Mouse (Mus musculus): ENCODE measurements around the gene Cyp4v3.
"Not testable (repeated sequence)": the region's sequence is repeated elsewhere in the genome, so short reads cannot be mapped to it uniquely, and the experiment has no call there.

The Cyp4v3 gene

DNA sequence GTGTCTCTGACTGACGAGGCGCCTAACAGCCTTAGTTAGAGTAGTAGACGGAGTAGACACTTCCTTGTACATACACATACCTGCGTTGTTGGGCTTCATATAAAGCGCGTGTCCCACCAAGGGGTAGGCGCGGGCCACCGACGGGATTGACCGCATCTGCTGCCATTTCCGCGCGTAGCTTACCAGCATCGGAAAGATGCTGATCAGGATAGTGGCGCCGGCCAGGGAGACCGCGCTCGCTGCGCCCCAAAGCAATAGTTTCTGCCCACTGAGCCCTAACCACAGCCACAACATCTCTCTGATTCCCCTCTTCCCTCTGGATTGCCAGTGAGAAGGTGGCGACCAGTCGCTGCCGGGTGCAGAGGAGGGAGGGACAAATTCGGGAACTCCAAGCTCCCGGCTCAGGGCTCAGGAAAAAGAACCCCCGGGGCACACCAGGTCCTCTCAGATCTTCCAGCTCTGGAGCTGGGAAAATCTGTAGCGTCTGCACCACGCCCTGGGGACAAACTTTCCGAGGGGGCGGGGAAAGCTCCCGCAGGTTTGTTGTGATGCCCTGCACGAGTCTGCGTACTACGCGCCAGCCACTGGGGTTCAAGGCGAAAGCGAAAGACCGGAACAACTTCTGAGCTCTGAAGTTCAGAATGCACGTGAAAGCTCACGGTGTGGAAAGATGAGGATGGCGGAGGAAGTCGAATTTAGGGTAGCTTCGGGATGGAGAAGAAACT lies at the start of gene Cyp4v3:
Gene Cyp4v3, minus strand, starts transcription at position 532 of the 725 bp plus-strand sequence.
- DNase-seq (ENCODE audit: low spot score in 2 of 2), result peak; percentile 64 to 72

DNA sequence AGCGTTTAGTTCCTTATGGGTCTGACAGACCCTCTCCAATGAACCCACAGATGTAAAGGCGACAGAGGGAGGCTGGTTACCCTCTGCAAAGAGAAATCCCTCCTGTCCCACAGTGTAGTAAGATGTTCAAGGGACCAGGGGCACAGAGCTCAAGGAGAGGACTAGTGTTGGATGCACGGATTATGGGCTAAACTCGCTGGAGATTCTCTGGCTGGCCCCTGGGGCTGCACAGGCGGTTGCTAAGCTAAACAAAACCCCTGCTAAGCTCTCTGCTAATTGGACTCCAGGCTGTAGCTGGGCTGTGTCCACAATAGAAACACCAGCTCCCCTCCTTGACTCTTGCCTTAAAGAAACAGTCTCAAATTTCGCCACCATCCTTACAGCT lies 48.9 kb upstream of the Cyp4v3 start, which contains the start of gene Fam149a:
Gene Fam149a, minus strand, starts transcription at position 329 of the 385 bp plus-strand sequence.
- DNase-seq (ENCODE audit: low spot score in 2 of 2), result no peak

DNA sequence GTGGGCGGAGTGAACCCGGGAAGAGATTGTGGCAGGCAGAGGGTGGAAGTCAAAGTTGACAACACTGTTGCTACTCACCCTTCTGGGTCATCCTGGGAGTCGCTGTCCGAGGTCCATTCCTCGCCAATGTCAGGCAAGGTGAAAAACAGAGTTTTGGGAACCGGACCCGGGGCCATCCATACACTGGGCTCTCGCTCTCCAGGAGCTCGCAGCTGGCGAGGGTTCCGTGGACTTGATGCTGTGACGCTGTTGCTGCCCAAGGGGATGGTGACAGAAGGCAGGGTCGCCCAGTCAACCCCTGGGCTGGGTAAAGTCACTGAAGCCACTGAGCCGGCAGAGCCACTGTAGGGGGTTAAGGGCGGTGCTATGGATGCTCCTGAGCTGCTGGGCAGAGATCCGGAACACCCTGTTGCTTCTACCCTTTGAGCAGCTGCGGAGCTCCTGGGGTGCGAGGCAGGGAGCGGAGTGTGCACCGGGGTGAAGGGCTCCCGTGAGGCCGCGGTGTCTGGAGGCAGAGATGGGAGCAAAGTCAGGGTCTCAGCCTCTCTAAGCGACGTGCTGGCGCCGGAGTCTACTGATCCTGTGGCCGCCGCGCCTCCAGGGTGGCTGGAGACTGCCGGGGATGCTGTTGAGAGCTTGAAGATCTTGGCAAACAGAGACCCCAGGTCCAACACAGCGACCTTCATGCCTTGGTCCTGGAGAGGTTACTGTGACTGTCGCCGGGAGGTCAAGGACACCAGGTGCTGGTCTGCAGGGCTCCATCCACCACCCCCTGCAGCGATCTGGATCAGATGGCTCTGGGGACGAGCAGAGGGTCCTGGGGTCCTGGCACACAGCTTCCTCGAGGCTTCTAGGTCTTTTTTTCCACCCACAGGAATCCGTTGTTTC lies 48.3 kb upstream of the Cyp4v3 start:
- no peak for DNase-seq (ENCODE audit: low spot score in 2 of 2)

- no peak for DNase-seq (ENCODE audit: low spot score in 2 of 2)
Observed at GRCm38 (mm10) chr8:45380598-45380997, 47.6 kb upstream of the Cyp4v3 start.

DNA sequence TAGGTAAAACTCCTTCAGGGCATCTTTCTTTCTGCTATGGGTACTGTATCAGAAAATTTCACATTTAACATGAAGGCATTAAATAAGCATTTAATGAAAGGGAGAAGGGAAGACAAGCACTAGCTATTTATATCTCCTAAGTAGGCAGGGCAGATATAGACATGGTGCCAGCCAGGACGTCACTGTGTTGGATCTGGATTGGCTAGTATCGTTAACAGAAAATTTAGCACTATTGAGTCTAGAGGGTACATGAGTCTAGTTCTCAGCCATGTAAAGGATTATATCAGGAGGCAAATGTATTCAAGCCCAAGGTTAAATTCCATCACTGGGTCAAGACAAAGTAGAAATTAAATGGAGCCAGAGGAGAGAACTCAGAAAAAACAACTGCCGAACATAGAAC lies 41.1 kb upstream of the Cyp4v3 start:
- no peak for DNase-seq (ENCODE audit: low spot score in 2 of 2)

- DNase-seq (ENCODE audit: low spot score in 2 of 2), result no peak
Observed at GRCm38 (mm10) chr8:45367154-45367553, 34.1 kb upstream of the Cyp4v3 start.

- no peak for DNase-seq (ENCODE audit: low spot score in 2 of 2)
Observed at GRCm38 (mm10) chr8:45363220-45363619, 30.2 kb upstream of the Cyp4v3 start.

GRCm38 (mm10) chr8:45362323-45362722 lies 29.3 kb upstream of the Cyp4v3 start:
- no peak for DNase-seq (ENCODE audit: low spot score in 2 of 2)

GRCm38 (mm10) chr8:45359091-45359605 lies 26.1 kb upstream of the Cyp4v3 start:
- DNase-seq (ENCODE audit: low spot score in 2 of 2), result no peak

DNA sequence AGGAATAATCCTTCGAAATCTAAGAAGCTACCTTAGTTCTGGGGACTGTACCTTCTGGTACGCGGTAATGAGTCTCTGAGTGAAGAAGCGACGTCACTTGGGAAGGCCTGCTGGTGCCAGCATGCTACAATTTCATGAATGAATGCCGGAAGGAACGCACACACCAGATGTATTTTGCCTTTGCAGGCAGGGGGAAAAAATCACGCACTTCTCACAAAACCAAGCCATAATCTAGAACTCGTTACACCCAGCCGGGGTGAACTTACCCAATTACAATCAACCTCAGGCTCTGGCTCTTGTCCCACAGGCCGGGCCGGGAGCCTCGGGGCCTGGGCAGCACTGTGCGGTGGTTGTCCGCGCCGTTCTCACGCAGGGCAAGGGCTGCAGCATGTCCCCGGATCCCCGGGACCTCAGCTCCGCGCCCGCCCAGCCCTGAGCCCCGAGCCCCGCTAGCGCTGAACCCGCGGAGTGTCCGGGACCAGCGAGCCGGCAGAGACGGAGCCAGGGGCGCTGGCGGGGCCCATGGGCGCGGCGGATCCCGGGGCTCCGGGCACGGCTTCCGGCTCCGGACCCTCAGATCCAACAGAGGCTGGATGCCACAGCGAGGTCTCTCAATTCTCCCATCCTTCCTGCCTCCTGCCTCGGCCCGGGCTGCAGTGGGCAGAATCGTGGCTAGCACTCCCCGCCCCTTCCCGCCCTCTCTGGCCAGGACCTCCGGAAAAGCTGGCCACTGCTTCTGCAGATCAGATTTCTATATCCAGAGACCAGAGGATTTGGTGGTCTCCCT lies 25.3 kb upstream of the Cyp4v3 start:
- DNase-seq (ENCODE audit: low spot score in 2 of 2), result peak; percentile 21 to 64

DNA sequence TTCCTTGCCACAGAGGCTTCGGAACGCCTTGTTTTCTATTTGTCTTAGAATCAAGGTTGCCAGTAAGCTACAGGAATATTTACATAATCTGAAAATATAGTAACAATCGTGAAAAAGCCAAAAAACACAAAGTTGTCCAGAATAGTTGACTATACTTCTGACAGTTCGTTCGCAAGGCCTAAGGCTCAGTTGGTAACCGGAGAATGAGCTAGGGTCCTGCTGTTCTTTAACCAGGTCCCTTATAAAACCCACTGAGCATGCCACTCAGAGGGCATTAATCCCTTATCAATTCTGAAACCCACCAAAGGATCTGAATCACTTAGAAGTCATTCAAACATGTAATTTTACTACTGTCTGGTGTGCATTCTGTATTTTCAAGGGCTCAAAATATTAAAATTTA lies 22.8 kb upstream of the Cyp4v3 start:
- no peak for DNase-seq (ENCODE audit: low spot score in 2 of 2)

DNA sequence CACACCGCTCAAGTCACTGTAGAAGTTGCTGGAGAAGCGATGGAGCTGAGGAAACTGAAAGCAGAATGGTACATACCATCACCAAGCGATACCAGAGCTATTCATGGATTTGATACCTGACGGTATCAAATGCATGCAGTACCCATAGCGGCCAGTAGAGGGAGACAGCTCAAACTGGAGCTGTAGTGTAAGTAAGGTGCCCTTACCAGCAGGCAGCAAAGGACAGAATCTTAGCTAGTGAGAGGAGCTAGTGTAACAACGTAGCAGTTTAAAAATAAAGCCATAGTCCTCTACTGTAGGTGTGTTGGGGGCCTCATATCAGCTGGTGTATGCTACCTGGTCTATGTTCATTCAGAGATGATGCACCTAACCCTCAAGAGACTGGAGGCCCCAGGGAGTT lies 12.0 kb upstream of the Cyp4v3 start:
- no peak for DNase-seq (ENCODE audit: low spot score in 2 of 2)

- no peak for DNase-seq (ENCODE audit: low spot score in 2 of 2)
Observed at GRCm38 (mm10) chr8:45344298-45344697, 11.3 kb upstream of the Cyp4v3 start.

DNA sequence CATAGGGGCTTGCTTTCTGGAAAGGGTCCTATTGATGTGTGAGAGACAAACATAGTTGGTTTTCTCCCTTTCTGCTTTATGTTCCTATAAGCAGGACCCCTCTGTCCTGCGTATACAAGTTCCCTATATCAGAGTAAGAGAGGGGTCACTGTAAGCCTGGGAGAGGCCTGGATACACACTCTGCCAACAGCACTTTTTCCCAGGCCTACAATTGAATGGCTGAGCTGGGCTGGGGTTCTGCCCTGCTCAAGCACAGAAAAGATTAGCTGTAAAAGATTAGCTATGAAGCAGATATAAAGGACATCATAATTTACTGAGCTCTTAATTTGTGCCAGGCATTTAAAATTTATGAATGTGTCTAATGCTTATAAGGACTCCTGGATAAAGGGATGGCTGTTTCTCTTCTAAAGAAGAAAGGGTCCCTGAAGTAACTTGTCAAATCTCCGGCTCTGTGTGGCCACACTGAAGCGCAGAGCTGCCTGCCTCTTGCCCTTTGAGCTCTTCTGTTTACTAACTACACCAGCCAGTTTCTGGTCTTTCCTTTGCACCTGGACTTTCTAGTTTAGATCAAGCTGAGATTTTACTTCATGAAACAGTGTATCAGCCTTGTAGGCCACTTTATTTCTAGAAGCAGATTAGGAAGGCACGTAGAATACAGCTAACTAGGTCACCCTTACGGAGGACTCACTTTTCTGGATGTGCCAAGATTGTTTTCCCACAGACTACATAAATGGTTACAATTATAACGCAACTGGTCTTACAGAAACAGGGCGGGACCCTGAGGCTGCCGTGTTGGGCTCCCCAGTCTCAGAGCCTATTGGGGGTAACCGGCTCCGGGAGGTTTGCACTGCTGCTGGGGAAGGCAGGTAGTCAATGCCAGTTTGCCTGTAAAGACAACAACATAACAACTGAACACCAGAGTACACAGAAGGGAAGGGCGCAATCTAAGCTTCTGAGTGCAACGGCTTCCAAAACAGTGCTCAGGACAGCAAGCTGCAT lies 8.9 kb upstream of the Cyp4v3 start:
- DNase-seq (ENCODE audit: low spot score in 2 of 2), result no peak

GRCm38 (mm10) chr8:45333493-45333892 lies 477 bp upstream of the Cyp4v3 start:
- DNase-seq (ENCODE audit: low spot score in 2 of 2), result no peak

GRCm38 (mm10) chr8:45330856-45331255 lies 2.2 kb downstream of the Cyp4v3 start:
- DNase-seq (ENCODE audit: low spot score in 2 of 2), result no peak

- DNase-seq (ENCODE audit: low spot score in 2 of 2), result no peak
Observed at GRCm38 (mm10) chr8:45329206-45329980, 3.6 kb downstream of the Cyp4v3 start.

GRCm38 (mm10) chr8:45327076-45327475 lies 5.9 kb downstream of the Cyp4v3 start:
- not testable (repeated sequence) for DNase-seq (ENCODE audit: low spot score in 2 of 2)

GRCm38 (mm10) chr8:45324151-45324550 lies 8.9 kb downstream of the Cyp4v3 start:
- DNase-seq (ENCODE audit: low spot score in 2 of 2), result no peak

- DNase-seq (ENCODE audit: low spot score in 2 of 2), result no peak
Observed at GRCm38 (mm10) chr8:45321365-45321764, 11.7 kb downstream of the Cyp4v3 start.
